Mouse (Mus musculus) E14TG2a.4 (cell line): Measurements from ENCODE around the gene Polr2h.

Experiments used
- CTCF ChIP-seq: conservative IDR thresholded peaks from 2 replicates; pipeline ENCODE4 v1.5.1; 2014; ENCODE audit warnings: low read length
- POU5F1 ChIP-seq: IDR thresholded peaks from 2 replicates; pipeline ENCODE4 v1.6.1; 2014; ENCODE audit warnings: low read length, borderline replicate concordance

GRCm38 (mm10) chr16:20717978-20718670, 659 bp downstream of the Polr2h start:
- TF ChIP-seq CTCF (no peak), POU5F1 (no peak)
